Mouse (Mus musculus) embryonic facial prominence, embryonic 13.5 days (tissue): ENCODE results near the gene Iars2. TPM values are rescaled to one million over a fixed set of nuclear protein-coding genes. Genes with fewer than 3 reads are reported as not detected.

ENCODE experiments used
- ATAC-seq: fragments of 200-750 bp; cut with Nextera tagmentation; 2 replicates; pipeline ENCODE4 v1.8.0; 2017; ENCODE audit warnings: low read depth; ENCODE audit not compliant: insufficient number of reproducible peaks, insufficient read depth, low FRiP score, low TSS enrichment
- H3K27ac ChIP-seq: fragments of 300-500 bp; sonication (generic); 2 replicates; pipeline ENCODE4 v1.5.1; 2015; ENCODE audit warnings: moderate library complexity, mild to moderate bottlenecking, inconsistent platforms
- H3K27me3 ChIP-seq: fragments of 300-500 bp; sonication (generic); 2 replicates; pipeline ENCODE4 v1.6.1; 2015; ENCODE audit warnings: mild to moderate bottlenecking, inconsistent platforms
- H3K36me3 ChIP-seq: fragments of 300-500 bp; sonication (generic); 2 replicates; pipeline ENCODE4 v1.6.1; 2015; ENCODE audit warnings: mild to moderate bottlenecking, inconsistent platforms
- H3K4me1 ChIP-seq: fragments of 300-500 bp; sonication (generic); 2 replicates; pipeline ENCODE4 v1.6.1; 2015; ENCODE audit warnings: inconsistent platforms
- H3K4me2 ChIP-seq: fragments of 300-500 bp; sonication (generic); 2 replicates; pipeline ENCODE4 v1.6.1; 2015; ENCODE audit warnings: moderate library complexity, mild to moderate bottlenecking, inconsistent platforms
- H3K4me3 ChIP-seq: fragments of 300-500 bp; sonication (generic); 2 replicates; pipeline ENCODE4 v1.5.1; 2015; ENCODE audit warnings: mild to moderate bottlenecking, inconsistent platforms
- H3K9ac ChIP-seq: fragments of 300-500 bp; sonication (generic); 2 replicates; pipeline ENCODE4 v1.6.1; 2015; ENCODE audit warnings: mild to moderate bottlenecking, inconsistent platforms
- H3K9me3 ChIP-seq: fragments of 300-500 bp; sonication (generic); 2 replicates; pipeline ENCODE4 v1.6.1; 2016; ENCODE audit warnings: inconsistent platforms
- WGBS: fragments of 180-500 bp; shearing (Covaris S2); methylation state at CpG from one replicate; pipeline ENCODE4 v1.1.7; 2015; ENCODE audit warnings: mixed read lengths; 5-methylcytosine and 5-hydroxymethylcytosine counted together
- polyA plus RNA-seq: library from polyadenylated mRNA; unstranded; fragments of >200 nt; fragmentation: Nextera tagmentation; extraction: Ambion mirVana; gene quantifications from 2 replicates; pipeline ENCODE4 v1.2.1, GENCODE M21; 2015

Iars2 gene
- polyA plus RNA-seq, 1 experiment from 2014 or later: 23.3 TPM

GRCm38 (mm10) chr1:185353351-185353750 is 24.2 kb upstream of the Iars2 start:
- no peak overlapping the region for H3K4me3 ChIP-seq
- no peaks in the 10 kb centered on the region for H3K4me1 ChIP-seq
- no peaks in the 10 kb centered on the region for H3K27me3 ChIP-seq
- no peak for ATAC-seq
- no peaks in the 10 kb centered on the region for H3K9me3 ChIP-seq
- H3K9ac ChIP-seq: no peak overlapping the region
- H3K4me2 ChIP-seq: no peak overlapping the region
- H3K36me3 ChIP-seq: peaks cover 70% of the 10 kb centered on the region
- WGBS: 98% methylated on average over 8 of the region's 8 CpGs
- no peak overlapping the region for H3K27ac ChIP-seq

- no peak overlapping the region for H3K4me3 ChIP-seq
- ATAC-seq: no peak
- no peaks in the 10 kb centered on the region for H3K4me1 ChIP-seq
- H3K4me2 ChIP-seq: no peak overlapping the region
- WGBS: 89% methylated on average over 12 of the region's 12 CpGs
- H3K27ac ChIP-seq: no peak overlapping the region
- H3K27me3 ChIP-seq: no peaks in the 10 kb centered on the region
- H3K9me3 ChIP-seq: no peaks in the 10 kb centered on the region
- H3K9ac ChIP-seq: no peak overlapping the region
- H3K36me3 ChIP-seq: peaks cover 74% of the 10 kb centered on the region
Observed at GRCm38 (mm10) chr1:185352151-185352550, 23.0 kb upstream of the Iars2 start.

GRCm38 (mm10) chr1:185350611-185351010 is 21.4 kb upstream of the Iars2 start:
- no peaks in the 10 kb centered on the region for H3K9me3 ChIP-seq
- no peak overlapping the region for H3K9ac ChIP-seq
- WGBS: 93% methylated on average over 4 of the region's 4 CpGs
- H3K4me1 ChIP-seq: no peaks in the 10 kb centered on the region
- H3K27ac ChIP-seq: no peak overlapping the region
- no peak overlapping the region for H3K4me3 ChIP-seq
- H3K27me3 ChIP-seq: no peaks in the 10 kb centered on the region
- H3K4me2 ChIP-seq: no peak overlapping the region
- peaks cover 79% of the 10 kb centered on the region for H3K36me3 ChIP-seq
- no peak for ATAC-seq

GRCm38 (mm10) chr1:185349741-185350140 is 20.5 kb upstream of the Iars2 start:
- H3K27me3 ChIP-seq: no peaks in the 10 kb centered on the region
- peaks cover 82% of the 10 kb centered on the region for H3K36me3 ChIP-seq
- H3K9me3 ChIP-seq: no peaks in the 10 kb centered on the region
- no peak overlapping the region for H3K4me3 ChIP-seq
- H3K9ac ChIP-seq: no peak overlapping the region
- 93% methylated on average over 14 of the region's 14 CpGs for WGBS
- H3K27ac ChIP-seq: no peak overlapping the region
- ATAC-seq: no peak
- H3K4me1 ChIP-seq: no peaks in the 10 kb centered on the region
- no peak overlapping the region for H3K4me2 ChIP-seq

GRCm38 (mm10) chr1:185346188-185346587 is 17.0 kb upstream of the Iars2 start:
- ATAC-seq: no peak
- Histone ChIP-seq H3K36me3 (peaks cover 90% of the 10 kb centered on the region), H3K9ac (no peak overlapping the region), H3K27ac (no peak overlapping the region), H3K4me1 (no peaks in the 10 kb centered on the region), H3K27me3 (no peaks in the 10 kb centered on the region), H3K4me3 (no peak overlapping the region), H3K4me2 (no peak overlapping the region), H3K9me3 (no peaks in the 10 kb centered on the region)
- WGBS: 78% methylated on average over 10 of the region's 10 CpGs

- no peak overlapping the region for H3K4me2 ChIP-seq
- H3K27ac ChIP-seq: no peak overlapping the region
- peaks cover 87% of the 10 kb centered on the region for H3K36me3 ChIP-seq
- H3K9ac ChIP-seq: no peak overlapping the region
- no peak for ATAC-seq
- H3K4me3 ChIP-seq: no peak overlapping the region
- no peaks in the 10 kb centered on the region for H3K9me3 ChIP-seq
- no peaks in the 10 kb centered on the region for H3K4me1 ChIP-seq
- WGBS: 86% methylated on average over 8 of the region's 8 CpGs
- H3K27me3 ChIP-seq: no peaks in the 10 kb centered on the region
Observed at GRCm38 (mm10) chr1:185343422-185343821, 14.2 kb upstream of the Iars2 start.

- Histone ChIP-seq H3K4me1 (no peaks in the 10 kb centered on the region), H3K4me2 (no peak overlapping the region), H3K9me3 (no peaks in the 10 kb centered on the region), H3K27me3 (no peaks in the 10 kb centered on the region), H3K27ac (no peak overlapping the region), H3K36me3 (peaks cover 77% of the 10 kb centered on the region), H3K4me3 (no peak overlapping the region), H3K9ac (no peak overlapping the region)
- WGBS: 90% methylated on average over 4 of the region's 4 CpGs
- ATAC-seq: no peak
Observed at GRCm38 (mm10) chr1:185342441-185342840, 13.2 kb upstream of the Iars2 start.

- peaks cover 10% of the 10 kb centered on the region for H3K4me1 ChIP-seq
- WGBS: 52% methylated on average over 3 of the region's 3 CpGs
Observed at GRCm38 (mm10) chr1:185336535-185336934, 7.3 kb upstream of the Iars2 start.

GRCm38 (mm10) chr1:185335231-185335765 is 6.1 kb upstream of the Iars2 start:
- Histone ChIP-seq H3K36me3 (peaks cover 9% of the 10 kb centered on the region), H3K4me3 (no peak overlapping the region), H3K4me1 (peaks cover 10% of the 10 kb centered on the region), H3K9ac (no peak overlapping the region), H3K27me3 (no peaks in the 10 kb centered on the region), H3K4me2 (no peak overlapping the region), H3K27ac (no peak overlapping the region), H3K9me3 (no peaks in the 10 kb centered on the region)
- no peak for ATAC-seq
- WGBS: 73% methylated on average over 6 of the region's 6 CpGs

More at GRCm38 (mm10) chr1:185336535-185336934, 7.3 kb upstream of the Iars2 start:
- ATAC-seq: no peak
- no peak overlapping the region for H3K27ac ChIP-seq
- no peaks in the 10 kb centered on the region for H3K27me3 ChIP-seq
- H3K9ac ChIP-seq: no peak overlapping the region
- no peak overlapping the region for H3K4me3 ChIP-seq
- H3K9me3 ChIP-seq: no peaks in the 10 kb centered on the region
- no peak overlapping the region for H3K4me2 ChIP-seq
- peaks cover 22% of the 10 kb centered on the region for H3K36me3 ChIP-seq

- H3K27me3 ChIP-seq: no peaks in the 10 kb centered on the region
- WGBS: 79% methylated on average over 4 of the region's 4 CpGs
- no peaks in the 10 kb centered on the region for H3K36me3 ChIP-seq
- no peak overlapping the region for H3K4me2 ChIP-seq
- H3K27ac ChIP-seq: no peak overlapping the region
- peaks cover 10% of the 10 kb centered on the region for H3K4me1 ChIP-seq
- H3K9ac ChIP-seq: no peak overlapping the region
- no peaks in the 10 kb centered on the region for H3K9me3 ChIP-seq
- H3K4me3 ChIP-seq: no peak overlapping the region
- ATAC-seq: no peak
Observed at GRCm38 (mm10) chr1:185334136-185334535, 4.9 kb upstream of the Iars2 start.

GRCm38 (mm10) chr1:185333651-185334050 is 4.5 kb upstream of the Iars2 start:
- no peak for ATAC-seq
- WGBS: 82% methylated on average over 5 of the region's 5 CpGs
- Histone ChIP-seq H3K9ac (no peak overlapping the region), H3K36me3 (no peaks in the 10 kb centered on the region), H3K27me3 (no peaks in the 10 kb centered on the region), H3K4me2 (no peak overlapping the region), H3K9me3 (no peaks in the 10 kb centered on the region), H3K27ac (no peak overlapping the region), H3K4me3 (no peak overlapping the region), H3K4me1 (peaks cover 10% of the 10 kb centered on the region)

- H3K27ac ChIP-seq: peak within 1 kb of the TSS; percentile 86
- peak within 1 kb of the TSS; percentile 81 for H3K9ac ChIP-seq
- WGBS: under 1% methylated on average over 32 of the region's 32 CpGs
- H3K27me3 ChIP-seq: no peaks in the 10 kb centered on the region
- peaks cover 3% of the 10 kb centered on the region for H3K36me3 ChIP-seq
- peak; percentile 78 for ATAC-seq
- H3K4me2 ChIP-seq: peak within 1 kb of the TSS; percentile 67
- H3K9me3 ChIP-seq: no peaks in the 10 kb centered on the region
- peak within 1 kb of the TSS; percentile 76 for H3K4me3 ChIP-seq
- H3K4me1 ChIP-seq: peaks cover 17% of the 10 kb centered on the region
Observed at GRCm38 (mm10) chr1:185331983-185332430, 2.8 kb upstream of the Iars2 start, which contains the start of gene Bpnt1. Gene Bpnt1 (plus strand): TSS chr1:185332149.
